26 mouse cellular contexts compared by ENCODE assay signal in genomic region chr16:57857071-57857470, GRCm38 (mm10).
DNase-seq lines count a peak whose midpoint lies in the region; ATAC-seq lines count a peak whose summit lies in the region.
"Had no signal": no experiment of that assay in that cellular context is flagged by ENCODE, and none has a peak within 500 bp of the region (broad histone marks: within the 10 kb centered on the region; RNA-seq: fewer than 3 reads in every experiment).

No protein-coding gene starts in this region.

- no peak overlapping the region for H3K27ac ChIP-seq in heart, embryonic 11.5 days (ENCODE audit: low read depth, low read length)
- no peak overlapping the region for H3K27ac ChIP-seq in liver, embryonic 11.5 days (ENCODE audit: low read depth, low read length)
- H3K27ac ChIP-seq: heart, embryonic 15.5 days; hindbrain, embryonic 14.5 days; hindbrain, postnatal 0 days had no signal

- H3K36me3 ChIP-seq in heart, embryonic 11.5 days (ENCODE audit: control insufficient read depth, insufficient read depth, low read length), result no peaks in the 10 kb centered on the region
- no peaks in the 10 kb centered on the region for H3K36me3 ChIP-seq in liver, embryonic 11.5 days (ENCODE audit: control insufficient read depth, insufficient read depth, low read length)
- H3K36me3 ChIP-seq: G1E; heart, embryonic 15.5 days had no signal

- H3K9me3 ChIP-seq in heart, embryonic 11.5 days (replicated peaks; ENCODE audit: control insufficient read depth, low read length), result no peaks in the 10 kb centered on the region
- no peaks in the 10 kb centered on the region for H3K9me3 ChIP-seq in liver, embryonic 11.5 days (ENCODE audit: control insufficient read depth, low read length)
- H3K9me3 ChIP-seq: G1E; heart, embryonic 15.5 days had no signal

- H3K4me3 ChIP-seq in heart, embryonic 11.5 days (ENCODE audit: low read depth, low read length), result no peak overlapping the region
- H3K4me3 ChIP-seq in liver, embryonic 11.5 days (ENCODE audit: low read depth, low read length), result no peak overlapping the region
- H3K4me3 ChIP-seq: gastrocnemius, adult 2 months; heart, embryonic 15.5 days had no signal

- peaks cover 9% of the 10 kb centered on the region; the same call in 1 of the 2 replicates for H3K4me1 ChIP-seq in heart, embryonic 11.5 days (ENCODE audit: control insufficient read depth, insufficient read depth, low read length)
- peaks cover 7% of the 10 kb centered on the region for H3K4me1 ChIP-seq in liver, embryonic 11.5 days (replicated peaks; ENCODE audit: control insufficient read depth, insufficient read depth, low read length)

- no peak for DNase-seq in heart, adult 11 months
- no peak for DNase-seq in liver, embryonic 11.5 days (ENCODE audit: low spot score)
- DNase-seq in liver, result no peak
- DNase-seq in adipocyte (ENCODE audit: low spot score), result no peak
- DNase-seq: adrenal gland, adult 8-10 months; adrenal gland, postnatal 25 days; B cell, adult 2 months; cerebellum, adult 18-20 months; cerebellum, adult 9-10 months; cerebellum, postnatal 14 days; forebrain, postnatal 0 days; gastrocnemius, adult 2 months; gastrocnemius, postnatal 14 days; heart, adult 18-20 months; heart, postnatal 10 days; heart, postnatal 4 days; kidney, adult 18-20 months had no signal

- ATAC-seq in heart, embryonic 11.5 days (replicated peaks; ENCODE audit: insufficient number of reproducible peaks, low FRiP score, low TSS enrichment), result peak; percentile 70; the same call in 1 of the 2 replicates
- peak; percentile 64 for ATAC-seq in liver, embryonic 11.5 days (replicated peaks; ENCODE audit: low FRiP score)
- peak; percentile 42; the same call in 1 of the 2 replicates for ATAC-seq in megakaryocyte progenitor cell, adult 5-6 weeks (replicated peaks; ENCODE audit: poor library complexity)
- ATAC-seq: forebrain, embryonic 14.5 days; forebrain, postnatal 0 days; hindbrain, postnatal 0 days; inflammation-experienced regulatory T-cells, adult 6 months; intestine, embryonic 16.5 days had no signal

- WGBS in heart, embryonic 11.5 days (ENCODE audit: insufficient replicate concordance), result 35% methylated on average over 1 of the region's 1 CpGs
- 23% methylated on average over 1 of the region's 1 CpGs for WGBS in liver, embryonic 11.5 days

- H3K9ac ChIP-seq in heart, embryonic 11.5 days (ENCODE audit: low read depth, low read length), result no peak overlapping the region
- no peak overlapping the region for H3K9ac ChIP-seq in liver, embryonic 11.5 days (ENCODE audit: low read depth, low read length)
- H3K9ac ChIP-seq: forebrain, postnatal 0 days; heart, embryonic 15.5 days; hindbrain, embryonic 14.5 days had no signal

- no peaks in the 10 kb centered on the region for H3K27me3 ChIP-seq in heart, embryonic 11.5 days (ENCODE audit: control insufficient read depth, insufficient read depth, low read length)
- no peaks in the 10 kb centered on the region for H3K27me3 ChIP-seq in liver, embryonic 11.5 days (replicated peaks; ENCODE audit: control insufficient read depth, insufficient read depth, low read length)
- H3K27me3 ChIP-seq: heart, embryonic 15.5 days had no signal

- H3K4me2 ChIP-seq in heart, embryonic 11.5 days, result no peak overlapping the region
- H3K4me2 ChIP-seq in liver, embryonic 11.5 days, result no peak overlapping the region
- H3K4me2 ChIP-seq: heart, embryonic 15.5 days; hindbrain, embryonic 14.5 days had no signal
